ENCODE assay signal across 25 mouse cellular contexts in the genomic region with DNA sequence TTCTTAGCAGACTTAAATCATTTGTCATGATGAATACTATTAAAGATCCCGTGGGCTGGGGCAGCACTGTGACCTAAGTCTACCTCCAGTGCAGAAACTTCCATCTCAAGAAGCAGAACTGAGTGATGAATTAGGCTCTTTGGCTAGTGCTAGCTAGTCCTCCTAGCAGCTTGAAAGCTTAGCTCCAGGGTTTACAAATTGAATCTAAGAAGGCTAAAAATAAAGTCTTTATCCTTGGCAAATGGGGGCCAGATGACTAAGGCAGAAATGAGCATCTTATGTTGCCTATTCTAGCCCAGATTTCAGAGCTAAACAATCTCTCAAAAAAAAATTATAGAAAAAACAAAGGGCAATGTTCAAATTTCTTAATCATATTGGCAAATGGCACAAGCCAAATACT.
"Had no signal": no experiment of that assay in that cellular context is flagged by ENCODE, and none has a peak within 500 bp of the region (broad histone marks: within the 10 kb centered on the region; RNA-seq: fewer than 3 reads in every experiment).

No protein-coding gene starts in this region.

- H3K4me3 ChIP-seq: gastrocnemius, adult 2 months; heart, embryonic 10.5 days; heart, embryonic 12.5 days; hindbrain, embryonic 10.5 days; hindbrain, embryonic 12.5 days; intestine, embryonic 15.5 days; left cerebral cortex, adult 2 months; limb, embryonic 10.5 days; limb, embryonic 12.5 days; liver, embryonic 12.5 days had no signal

- H3K4me1 ChIP-seq: heart, embryonic 10.5 days; heart, embryonic 12.5 days; hindbrain, embryonic 10.5 days; hindbrain, embryonic 12.5 days; intestine, embryonic 15.5 days; limb, embryonic 10.5 days; limb, embryonic 12.5 days; liver, embryonic 12.5 days had no signal

- ATAC-seq: hindbrain, embryonic 16.5 days; inflammation-experienced regulatory T-cells, adult 6 months; intestine, embryonic 15.5 days; intestine, postnatal 0 days; liver, embryonic 12.5 days had no signal

- H3K27ac ChIP-seq: gastrocnemius, adult 2 months; heart, embryonic 10.5 days; hindbrain, embryonic 10.5 days; hindbrain, embryonic 12.5 days; hindbrain, embryonic 14.5 days; intestine, embryonic 15.5 days; left cerebral cortex, adult 2 months; limb, embryonic 10.5 days; limb, embryonic 12.5 days; liver, embryonic 12.5 days had no signal

- H3K27me3 ChIP-seq: heart, embryonic 12.5 days; hindbrain, embryonic 12.5 days; intestine, embryonic 15.5 days; limb, embryonic 12.5 days; liver, embryonic 12.5 days had no signal

- H3K9ac ChIP-seq: heart, embryonic 12.5 days; hindbrain, embryonic 12.5 days; hindbrain, embryonic 14.5 days; intestine, embryonic 15.5 days; limb, embryonic 12.5 days; liver, embryonic 12.5 days had no signal

- DNase-seq: gastrocnemius, adult 2 months; gastrocnemius, postnatal 10 days; gastrocnemius, postnatal 25 days; heart, adult 18-20 months; heart, postnatal 10 days; heart, postnatal 4 days; kidney, adult 18-20 months; kidney, adult 8-10 months; kidney, postnatal 10 days; kidney, postnatal 25 days; kidney, postnatal 4 days; liver had no signal

- H3K9me3 ChIP-seq: heart, embryonic 10.5 days; heart, embryonic 12.5 days; hindbrain, embryonic 10.5 days; hindbrain, embryonic 12.5 days; intestine, embryonic 15.5 days; limb, embryonic 10.5 days; limb, embryonic 12.5 days; liver, embryonic 12.5 days had no signal

- H3K4me2 ChIP-seq: heart, embryonic 12.5 days; hindbrain, embryonic 12.5 days; hindbrain, embryonic 14.5 days; intestine, embryonic 15.5 days; limb, embryonic 12.5 days; liver, embryonic 12.5 days had no signal
